Mouse (Mus musculus) cerebellum, postnatal 14 days (tissue): ENCODE data around the gene Abca1.
A peak's percentile ranks its signal among the peaks of the same experiment; 100 is the strongest.

Experiments
- DNase-seq, 2 experiments: peaks; one replicate each; pipeline ENCODE4 v3.0.0; 2021; ENCODE audit warnings: mixed read lengths in 2 of 2

Abca1 gene

DNA sequence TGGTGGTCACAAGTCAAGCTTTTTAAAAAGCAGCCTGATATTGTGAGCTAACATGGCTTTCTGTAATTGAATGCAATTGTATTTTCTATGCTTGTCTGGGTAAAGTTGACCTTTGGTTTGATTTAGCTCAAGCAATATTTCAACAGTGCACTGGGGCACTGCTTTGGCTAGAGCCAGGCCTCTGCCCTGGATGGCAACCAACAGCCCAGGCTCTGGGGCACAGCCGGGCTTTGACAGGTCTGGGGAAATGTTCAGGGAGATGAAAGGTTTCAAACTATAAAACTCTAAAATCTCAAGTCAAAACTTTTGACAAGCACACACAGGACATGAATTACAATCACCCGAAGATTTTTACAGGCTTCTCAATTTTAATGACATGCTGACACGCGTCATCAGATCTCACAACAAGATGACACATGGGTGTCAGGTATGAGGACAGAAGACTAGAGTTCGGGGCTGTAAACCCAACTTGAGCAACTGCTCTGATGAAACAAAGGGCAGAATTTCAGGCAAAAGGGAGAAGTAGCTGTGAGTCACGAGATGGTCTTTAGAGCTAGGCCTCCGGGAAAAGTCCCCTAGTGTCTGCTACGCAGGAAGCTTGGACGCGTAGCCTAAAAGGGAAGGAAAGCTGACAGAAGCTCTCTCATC lies 39.5 kb downstream of the Abca1 start:
- DNase-seq = no peak

DNA sequence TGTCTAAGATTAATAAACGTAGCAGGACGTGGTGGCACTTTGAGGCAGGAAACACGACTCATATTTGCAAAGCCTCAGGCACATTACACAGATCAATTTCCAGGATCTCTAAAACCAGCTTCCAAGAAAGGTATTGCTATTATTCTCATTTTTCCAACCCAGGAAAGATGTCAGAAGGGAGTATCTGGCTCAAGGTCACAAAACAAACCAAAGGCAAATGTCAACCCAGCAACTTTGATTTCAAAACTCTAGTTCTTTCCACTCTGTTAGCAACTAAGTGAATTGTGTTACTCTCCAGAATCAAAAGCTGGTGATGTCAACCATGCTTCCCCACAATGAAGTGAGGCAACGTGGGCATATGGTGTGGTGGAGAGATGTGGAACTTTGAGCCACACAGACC lies 41.1 kb downstream of the Abca1 start:
- DNase-seq = no peak

DNA sequence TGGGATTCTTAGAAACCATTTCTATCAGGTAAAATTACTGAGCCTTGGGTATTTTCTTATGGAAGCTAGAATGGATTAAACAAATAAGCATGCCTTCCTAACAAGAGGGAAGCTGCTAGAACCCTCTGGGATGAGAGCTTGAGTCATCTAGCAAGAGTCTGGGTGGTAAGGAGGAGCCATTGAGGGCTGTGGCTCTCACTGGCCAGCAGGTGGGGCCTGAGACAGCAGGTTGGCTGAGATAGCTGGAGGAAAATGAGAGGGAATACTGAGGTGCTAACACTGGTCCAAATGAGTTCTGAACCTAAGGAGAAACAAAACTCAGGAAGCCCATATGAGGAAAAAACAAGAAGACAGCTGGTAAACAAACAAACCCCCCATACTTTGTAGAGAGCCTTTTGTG lies 42.1 kb downstream of the Abca1 start:
- peak; percentile 40 to 52 for DNase-seq

DNA sequence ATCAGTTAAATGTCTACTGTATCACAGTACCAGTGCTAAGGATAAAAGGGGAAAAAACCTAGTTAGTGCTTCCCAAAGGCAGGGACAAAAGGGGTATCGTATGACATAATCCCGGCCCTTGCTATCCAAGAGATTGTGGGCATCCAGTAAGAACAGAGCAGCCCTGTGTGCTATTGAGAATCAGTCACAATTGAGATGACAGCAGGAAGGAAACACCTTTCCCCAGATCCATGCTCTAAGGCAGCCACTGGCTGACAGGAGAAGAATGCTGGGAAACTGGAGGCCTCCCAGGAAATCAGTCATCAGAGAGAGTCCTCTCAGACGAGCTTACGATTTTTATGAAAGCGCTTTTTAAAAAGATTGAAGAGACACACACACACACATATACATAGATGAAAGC lies 42.6 kb downstream of the Abca1 start:
- no peak for DNase-seq

DNA sequence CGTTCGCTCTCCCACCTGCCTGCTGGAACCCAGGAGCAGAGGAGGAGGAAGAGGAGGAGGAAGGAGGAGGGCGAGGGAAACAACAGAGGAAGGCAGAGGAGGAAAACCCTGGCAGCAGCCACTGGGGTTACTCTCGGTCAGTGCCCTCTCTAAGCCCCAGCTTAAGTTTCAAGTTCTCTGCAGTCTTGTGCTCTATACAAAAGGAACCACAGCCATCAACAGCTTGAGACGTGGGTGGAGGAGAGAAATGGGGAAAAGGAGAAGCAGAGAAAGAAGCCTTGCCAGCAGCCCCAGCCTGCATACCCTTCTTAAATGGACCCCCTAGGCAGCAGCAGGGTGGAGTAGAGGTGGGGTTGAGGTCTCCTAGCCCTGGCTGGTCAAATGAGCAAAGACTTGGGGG lies 43.8 kb downstream of the Abca1 start:
- DNase-seq = no peak

DNA sequence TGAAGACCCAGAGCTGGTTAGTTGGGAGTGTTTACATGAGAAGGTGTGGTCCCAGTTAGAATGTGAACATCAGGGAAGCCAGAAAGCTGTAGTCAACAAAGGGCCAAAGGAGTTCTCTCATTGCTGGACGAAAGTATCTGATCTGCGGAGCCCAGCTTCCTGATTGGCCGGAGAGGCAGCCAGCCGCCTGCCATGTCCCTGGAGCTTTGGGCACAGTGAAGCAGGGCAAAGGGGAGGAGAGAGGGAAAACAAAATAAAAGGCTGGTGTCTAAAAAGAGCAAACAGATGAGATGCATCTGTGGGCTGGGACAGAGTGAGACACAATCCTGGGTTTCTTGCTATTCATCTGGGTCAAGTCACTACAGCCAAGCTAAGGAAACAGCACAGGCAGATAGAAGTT lies 44.3 kb downstream of the Abca1 start:
- DNase-seq = no peak

DNA sequence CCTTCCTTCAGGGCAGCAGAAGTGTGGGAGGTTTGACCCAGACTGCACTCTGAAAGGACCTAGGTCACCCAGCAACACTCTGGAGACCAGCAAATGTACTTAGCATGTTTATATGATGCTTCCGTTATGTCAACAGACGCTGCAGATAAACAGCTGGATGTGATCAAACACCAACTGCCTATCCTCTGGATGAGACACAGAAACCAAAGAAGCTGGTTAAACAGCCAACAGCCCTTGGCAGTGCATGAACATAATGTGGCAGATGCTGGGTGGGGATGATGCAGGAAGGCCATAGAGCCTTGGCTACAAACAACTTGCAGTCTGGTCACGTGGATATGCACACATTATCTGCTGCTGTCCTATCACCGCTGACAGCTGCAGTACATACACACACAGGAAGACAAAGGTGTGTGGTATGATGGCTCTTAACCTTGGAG lies 47.8 kb downstream of the Abca1 start:
- DNase-seq = no peak

DNA sequence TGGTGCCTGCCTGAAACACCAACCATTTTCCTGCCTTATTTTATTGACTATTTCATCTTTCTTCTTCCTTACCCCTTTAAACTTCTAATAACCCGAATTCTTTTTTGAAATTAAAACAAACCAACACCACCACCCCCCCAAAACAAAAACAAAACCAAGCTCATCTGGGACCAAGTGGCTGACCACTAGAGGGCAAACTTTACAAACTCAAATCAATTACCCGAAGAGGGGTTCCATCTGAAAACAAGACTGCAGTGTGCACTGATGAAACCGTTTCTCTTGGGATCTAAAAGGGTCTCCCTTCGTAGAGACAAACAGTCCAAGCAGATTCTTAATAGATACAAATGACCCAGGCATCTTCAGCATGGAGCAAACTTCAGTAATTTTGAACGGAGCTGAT lies 49.3 kb downstream of the Abca1 start:
- DNase-seq = peak; percentile 41 to 54

DNA sequence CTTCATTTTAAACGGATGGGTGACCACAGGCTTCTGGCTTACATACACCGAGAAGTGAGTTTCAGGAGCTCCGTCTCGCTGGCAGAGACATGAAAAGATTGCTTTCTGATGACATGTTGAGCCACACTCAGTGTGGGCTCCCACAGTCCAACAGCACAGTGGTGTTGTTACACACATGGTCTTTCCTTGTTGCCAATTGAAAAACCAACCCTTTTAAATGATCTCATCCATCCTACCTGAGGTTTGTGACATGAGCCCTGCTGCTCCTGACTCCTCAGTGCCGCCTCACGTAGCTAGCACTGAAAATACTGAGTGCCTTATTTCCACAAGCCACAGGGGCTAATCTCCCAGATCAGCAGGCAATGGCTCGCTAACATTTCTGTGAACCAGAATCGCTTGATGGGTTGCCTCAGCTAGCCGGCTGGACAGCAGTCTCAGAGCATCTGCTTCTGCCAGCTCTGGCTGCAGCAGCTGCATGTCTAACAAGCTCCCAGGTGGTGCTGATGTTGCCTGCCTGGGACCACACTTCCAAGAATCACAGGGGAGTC lies 50.2 kb downstream of the Abca1 start:
- peak; percentile 17 to 28 for DNase-seq

DNA sequence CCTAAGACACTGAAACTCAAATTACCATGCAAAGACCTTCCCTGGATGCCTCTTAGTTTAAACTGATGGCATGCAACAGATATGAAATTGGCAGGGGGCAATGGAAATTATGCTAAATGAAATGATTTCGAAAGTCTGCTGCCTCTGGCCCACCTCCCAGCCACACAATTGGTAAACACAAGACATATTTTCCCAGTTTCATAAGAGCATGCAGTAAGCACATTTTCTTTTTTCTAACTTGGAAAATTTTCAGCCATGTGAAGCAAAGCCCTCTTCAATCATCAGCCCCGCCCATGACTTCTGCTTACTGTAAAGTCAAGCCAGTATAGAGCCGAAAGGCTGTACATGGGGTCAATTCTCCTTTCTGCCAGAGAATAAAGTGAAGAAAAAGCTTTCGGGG lies 51.5 kb downstream of the Abca1 start:
- no peak for DNase-seq

DNA sequence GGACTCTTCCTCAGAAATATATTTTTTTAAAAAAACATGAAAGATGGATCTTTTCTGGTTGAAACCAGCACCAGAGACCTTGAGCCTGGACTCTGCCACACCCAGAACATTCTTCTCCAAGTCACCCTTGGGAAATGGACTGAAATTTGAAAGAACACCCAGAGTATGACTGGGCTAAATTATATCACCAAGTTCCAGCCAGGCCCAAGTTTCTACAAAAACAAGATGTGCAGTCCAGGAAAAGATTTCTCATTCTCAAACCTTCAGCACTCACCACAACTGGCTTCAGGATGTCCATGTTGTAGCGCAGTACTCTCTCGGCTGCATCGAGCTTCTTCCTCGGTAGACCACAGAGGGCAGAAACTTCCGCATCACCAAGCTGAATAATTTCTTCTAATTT lies 53.0 kb downstream of the Abca1 start:
- no peak for DNase-seq

DNA sequence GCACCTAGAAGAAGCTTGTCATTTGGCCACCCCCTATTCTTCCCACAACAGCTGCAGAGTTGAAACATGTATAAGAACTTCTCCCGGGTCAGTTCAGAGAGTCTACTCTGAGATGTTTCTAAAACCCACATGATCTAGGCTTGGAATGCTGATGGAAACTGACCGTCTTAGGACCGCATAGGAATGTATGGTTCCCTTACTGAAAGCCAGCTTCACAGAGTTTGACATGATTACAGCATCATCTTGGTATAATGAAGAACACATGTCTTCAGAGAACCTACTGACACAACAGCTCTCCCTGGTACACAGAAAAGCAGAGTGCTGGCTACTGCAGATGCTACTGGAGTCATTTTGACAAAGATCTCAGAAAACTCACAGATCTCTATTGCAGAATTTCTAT lies 53.6 kb downstream of the Abca1 start:
- no peak for DNase-seq

DNA sequence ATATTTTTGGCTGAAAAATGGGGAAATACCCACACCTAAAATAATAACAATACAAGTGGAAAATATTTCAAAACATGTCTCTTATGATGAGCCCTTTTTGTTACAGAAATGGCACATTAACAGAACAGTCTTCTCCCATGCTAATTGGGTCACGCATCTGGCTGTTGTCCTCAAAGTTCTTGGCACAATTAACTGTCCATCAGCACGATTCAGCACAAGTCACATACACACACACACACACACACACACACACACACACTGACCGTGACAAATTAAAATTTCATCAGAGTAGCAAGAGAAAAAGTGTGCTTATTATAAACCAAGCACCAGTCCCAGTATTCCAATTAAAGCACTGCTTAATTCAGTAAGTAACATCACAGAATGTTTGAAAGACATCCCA lies 55.1 kb downstream of the Abca1 start:
- DNase-seq = no peak

DNA sequence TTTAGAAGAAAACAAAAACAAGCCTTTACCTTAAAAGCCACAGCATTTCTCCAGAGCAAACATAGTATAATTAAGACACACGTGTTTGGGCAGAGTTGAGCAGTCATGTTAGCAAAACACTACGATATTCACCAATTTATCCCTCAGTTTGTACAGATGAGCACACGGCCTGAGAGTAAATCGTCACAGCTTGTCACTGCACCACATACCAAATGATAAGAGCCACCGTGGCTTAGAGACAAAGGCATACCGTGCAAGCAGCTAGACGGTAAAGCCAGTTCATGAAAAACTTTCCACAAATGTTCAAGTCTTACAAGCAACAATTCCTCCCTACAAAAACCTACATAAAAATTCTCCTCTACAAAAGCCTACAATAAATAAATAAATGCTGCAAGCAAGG lies 57.2 kb downstream of the Abca1 start:
- no peak for DNase-seq

DNA sequence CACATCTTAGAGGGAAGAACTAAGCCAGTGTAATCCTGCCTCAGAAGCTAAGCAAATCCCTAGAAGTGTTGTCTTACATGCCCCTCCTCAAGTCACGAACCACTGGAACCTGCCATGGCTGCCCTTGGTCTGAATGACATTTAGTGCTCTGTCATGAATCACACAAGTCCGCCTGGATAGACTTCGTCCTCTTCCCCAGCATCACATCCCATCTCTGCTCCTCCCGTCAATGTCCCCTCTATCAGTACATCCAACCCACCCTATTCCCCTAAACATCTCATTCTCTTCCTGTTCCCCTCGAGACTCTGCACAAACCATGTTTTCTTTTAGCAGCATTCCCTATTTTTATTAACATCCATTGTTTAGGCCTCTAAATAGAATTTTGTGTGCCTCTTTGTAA lies 58.4 kb downstream of the Abca1 start:
- DNase-seq = no peak

DNA sequence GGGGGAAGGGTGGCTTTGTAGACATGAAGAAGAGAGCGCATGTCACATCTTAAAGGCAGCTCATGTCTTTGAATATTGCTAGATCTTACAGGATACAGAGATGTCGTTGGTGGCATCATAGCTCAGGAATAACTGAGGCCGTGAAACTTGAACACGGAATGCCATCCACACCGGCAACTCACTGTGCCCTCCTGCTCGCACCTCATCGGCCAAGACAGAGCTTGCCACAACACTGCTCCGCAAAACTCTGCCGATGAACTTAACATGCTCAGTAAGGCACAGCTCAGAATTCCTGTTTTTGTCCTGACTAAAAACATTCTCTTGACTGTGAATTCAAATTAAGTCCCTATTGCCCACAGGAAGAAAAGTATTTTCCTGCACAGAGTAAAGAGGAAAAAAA lies 59.2 kb downstream of the Abca1 start:
- no peak for DNase-seq

DNA sequence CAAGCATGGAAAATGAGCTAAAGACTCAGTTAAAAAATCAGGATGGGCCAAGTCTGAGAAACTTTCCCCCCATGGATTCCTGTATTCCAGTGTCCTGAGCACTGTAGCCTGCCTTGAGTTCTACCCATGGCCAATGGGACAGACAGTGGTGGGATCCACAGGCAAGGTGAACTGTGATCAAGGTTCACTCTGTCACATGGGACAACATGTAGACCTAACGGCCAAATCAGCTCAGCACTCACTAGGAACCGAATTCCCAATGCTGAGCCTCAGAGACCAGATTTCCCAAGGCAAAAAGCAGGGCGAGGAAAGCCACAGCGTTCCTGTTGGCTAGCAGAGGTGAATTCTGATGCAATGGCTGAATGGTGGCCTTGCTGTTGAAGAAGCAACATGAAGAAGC lies 64.8 kb downstream of the Abca1 start:
- DNase-seq = no peak

DNA sequence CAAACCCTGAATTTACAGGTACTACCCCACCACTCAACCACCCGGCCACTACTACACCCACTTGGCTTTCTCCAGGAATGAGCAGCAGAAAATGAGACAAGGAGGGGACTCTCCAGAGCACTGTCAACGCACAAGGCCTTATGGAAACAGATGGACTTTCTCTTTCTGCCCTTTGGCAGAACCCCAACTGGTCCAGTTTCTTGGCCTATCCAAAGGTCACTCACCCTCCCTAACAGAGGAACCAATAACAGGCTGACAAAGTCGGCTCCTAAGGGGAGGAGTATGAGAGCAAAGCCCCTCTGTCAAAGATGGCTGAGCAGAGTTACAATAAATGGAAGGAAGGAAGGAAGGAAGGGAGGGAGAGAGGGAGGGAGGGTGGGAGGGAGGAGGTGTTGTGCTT lies 65.4 kb downstream of the Abca1 start:
- DNase-seq = no peak

DNA sequence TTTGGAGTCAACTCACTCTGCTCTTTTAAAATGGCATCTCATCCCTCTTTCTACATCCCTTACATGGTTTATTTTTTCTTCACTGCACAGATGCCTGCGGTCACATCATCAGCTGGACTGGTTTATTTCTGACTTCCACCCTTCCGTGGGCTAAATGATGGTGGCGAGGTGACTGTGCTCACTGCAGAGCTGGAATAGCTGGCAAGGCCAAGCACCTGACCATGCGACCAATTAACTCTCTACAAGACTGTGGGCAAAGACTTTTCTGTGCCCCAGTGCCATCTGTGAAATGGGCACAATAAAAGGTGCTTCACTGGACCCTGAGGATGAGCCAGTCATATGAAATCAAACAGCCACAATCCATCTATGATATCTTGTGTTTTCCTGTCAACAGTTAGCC lies 66.1 kb downstream of the Abca1 start:
- no peak for DNase-seq

DNA sequence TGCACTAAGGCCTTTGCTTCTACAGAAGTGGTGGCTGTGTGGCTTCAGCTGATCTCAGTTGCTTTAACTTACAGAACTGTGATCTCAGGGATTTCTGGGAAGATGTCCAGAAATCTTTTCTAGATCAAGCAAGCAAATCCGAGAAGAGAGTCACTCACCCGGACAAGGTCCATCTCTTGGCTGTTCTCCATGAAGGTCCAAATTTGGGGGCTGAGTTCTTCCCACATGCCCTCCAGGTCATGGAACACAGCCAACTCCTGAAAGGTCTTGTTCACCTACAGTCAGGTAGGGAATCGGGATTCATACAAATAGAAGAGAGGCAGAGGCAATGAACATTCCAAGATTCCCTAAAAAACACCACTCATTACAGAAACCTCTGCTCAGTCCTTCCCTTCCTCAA lies 70.1 kb downstream of the Abca1 start:
- peak in 1 of 2 experiments; percentile 15 for DNase-seq

DNA sequence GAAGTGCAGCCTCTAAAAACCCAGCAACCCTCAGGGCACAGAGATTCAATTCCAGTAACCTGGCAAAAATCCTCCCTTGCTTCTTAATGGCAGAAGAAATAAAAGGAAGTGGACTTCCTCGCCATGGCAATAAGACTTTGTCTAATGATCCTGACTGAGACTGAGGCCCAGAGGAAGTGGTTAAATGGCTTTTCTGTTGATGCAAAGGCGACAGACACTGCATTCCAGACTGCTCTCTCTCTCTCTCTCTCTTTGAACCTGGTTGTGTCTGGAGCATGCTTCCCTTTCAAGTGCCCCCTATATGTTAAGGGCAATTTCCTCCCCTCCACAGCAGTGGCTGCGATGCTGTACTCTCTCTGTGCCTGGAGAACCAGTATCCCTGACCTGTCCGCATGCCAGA lies 70.7 kb downstream of the Abca1 start:
- no peak for DNase-seq

DNA sequence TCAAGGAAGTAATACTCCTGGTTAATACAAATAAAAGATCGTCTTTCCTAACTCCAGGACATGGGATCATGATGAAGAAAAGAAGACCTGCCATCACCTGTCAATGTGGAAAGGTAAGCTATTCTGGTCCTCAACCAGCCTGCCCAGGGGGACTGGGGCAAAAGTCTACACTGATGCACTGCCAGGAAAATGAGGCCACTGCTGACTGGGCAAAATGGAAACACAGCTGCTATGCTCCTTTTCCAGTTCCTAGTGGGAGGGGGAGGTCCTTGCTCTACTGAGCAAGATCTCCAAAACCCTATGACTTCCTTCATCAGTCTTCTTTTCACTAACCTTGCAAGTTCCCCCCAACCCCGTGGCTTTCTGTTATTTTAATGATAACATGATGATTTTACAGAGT lies 73.1 kb downstream of the Abca1 start:
- DNase-seq = no peak

DNA sequence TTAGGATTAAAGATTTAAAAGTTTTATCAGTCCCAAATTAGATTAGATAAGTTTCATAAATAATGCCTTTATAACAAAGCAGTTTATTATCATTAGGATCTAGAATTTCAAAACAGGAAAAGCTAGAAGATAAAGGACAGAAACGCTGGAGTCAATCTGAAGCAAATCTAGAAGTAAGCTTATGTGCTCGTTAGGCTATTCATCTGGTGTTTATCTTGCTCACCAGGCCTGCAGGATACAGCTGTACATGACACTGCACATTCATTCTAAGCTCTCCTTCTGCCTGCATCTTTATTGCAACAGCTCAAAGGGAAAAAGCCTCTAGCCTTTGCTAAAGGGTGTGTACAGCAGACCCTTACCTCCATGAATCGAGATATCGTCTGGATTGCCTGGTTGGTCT lies 74.1 kb downstream of the Abca1 start:
- DNase-seq = no peak

DNA sequence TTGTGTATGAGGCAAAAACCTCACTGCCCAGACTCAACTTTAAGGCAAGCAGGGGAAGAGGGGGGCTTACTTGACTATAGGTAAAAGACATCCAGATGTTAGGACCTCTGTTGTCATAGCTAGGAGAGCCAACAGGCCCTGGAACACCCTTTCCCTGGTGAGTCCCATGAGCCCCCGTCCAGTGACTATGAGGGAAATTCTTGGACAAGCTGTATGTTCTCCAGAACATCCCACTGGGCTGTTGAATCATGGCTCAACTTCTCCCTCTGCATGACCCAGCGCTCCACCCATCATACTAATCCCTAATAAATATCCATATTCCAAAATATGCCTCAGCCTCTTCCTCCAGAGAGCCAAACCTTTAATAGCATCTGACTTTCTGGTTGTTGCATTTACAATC lies 76.6 kb downstream of the Abca1 start:
- DNase-seq = no peak

DNA sequence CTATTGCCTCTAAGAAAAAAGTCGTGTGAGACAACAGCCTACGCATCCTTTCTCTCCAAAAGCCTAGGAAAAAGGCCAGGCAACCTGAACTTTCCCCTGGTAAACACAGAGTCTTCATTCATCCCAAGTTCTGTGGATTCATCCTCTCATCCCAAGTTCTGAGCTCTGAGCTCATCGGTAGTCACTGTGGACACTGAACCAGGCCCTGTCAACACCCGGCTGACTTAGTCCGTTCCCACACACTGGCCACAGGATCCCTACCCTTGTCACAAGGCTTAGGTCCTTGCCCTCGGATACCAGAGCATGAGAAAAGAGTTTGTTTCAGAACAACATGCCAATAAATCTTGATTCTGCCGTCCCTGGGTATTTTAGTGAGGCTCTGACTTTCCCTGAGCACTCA lies 77.2 kb downstream of the Abca1 start:
- no peak for DNase-seq
